Mouse (Mus musculus): Measurements from ENCODE around the gene Pidd1.

- TF ChIP-seq POLR2A (IDR thresholded peaks at IDR 0.05; ENCODE audit: borderline replicate concordance, control insufficient read depth, low read depth, low read length) (no peak), CTCF (IDR thresholded peaks at IDR 0.05; ENCODE audit: control insufficient read depth, insufficient read depth, low read length) (no peak)
These were observed 23.7 kb downstream of the Pidd1 start for GRCm38 (mm10) chr7:141420030-141420702.

All from bone marrow, adult 2 months (tissue).